Mouse (Mus musculus) C2C12 (cell line): ENCODE measurements around the gene E130308A19Rik.

ENCODE experiments used
- CEBPB ChIP-seq: IDR thresholded peaks from one replicate; pipeline ENCODE4 v1.6.1; 2011; ENCODE audit warnings: low read depth, mild to moderate bottlenecking, control low read depth, moderate library complexity
- CTCF ChIP-seq: IDR thresholded peaks from one replicate; pipeline ENCODE4 v1.5.1; 2011; ENCODE audit not compliant: control insufficient read depth, insufficient read depth, insufficient read length
- FOSL1 ChIP-seq: IDR thresholded peaks from one replicate; pipeline ENCODE4 v1.8.0; 2011; ENCODE audit warnings: mild to moderate bottlenecking, low read length; ENCODE audit not compliant: poor library complexity, insufficient read depth, severe bottlenecking
- MAX ChIP-seq: IDR thresholded peaks from one replicate; pipeline ENCODE4 v1.6.1; 2011; ENCODE audit warnings: mild to moderate bottlenecking, control low read depth
- MYOD1 ChIP-seq: IDR thresholded peaks from one replicate; pipeline ENCODE4 v1.6.1; 2011; ENCODE audit warnings: low read depth; ENCODE audit not compliant: control insufficient read depth, insufficient read length
- MYOG ChIP-seq: IDR thresholded peaks from one replicate; pipeline ENCODE4 v1.6.1; 2011; ENCODE audit not compliant: control insufficient read depth, insufficient read length; ENCODE audit errors: extremely low read depth
- USF1 ChIP-seq: IDR thresholded peaks from one replicate; pipeline ENCODE4 v1.6.1; 2011; ENCODE audit warnings: low read depth, mild to moderate bottlenecking, control low read depth, moderate library complexity

DNA sequence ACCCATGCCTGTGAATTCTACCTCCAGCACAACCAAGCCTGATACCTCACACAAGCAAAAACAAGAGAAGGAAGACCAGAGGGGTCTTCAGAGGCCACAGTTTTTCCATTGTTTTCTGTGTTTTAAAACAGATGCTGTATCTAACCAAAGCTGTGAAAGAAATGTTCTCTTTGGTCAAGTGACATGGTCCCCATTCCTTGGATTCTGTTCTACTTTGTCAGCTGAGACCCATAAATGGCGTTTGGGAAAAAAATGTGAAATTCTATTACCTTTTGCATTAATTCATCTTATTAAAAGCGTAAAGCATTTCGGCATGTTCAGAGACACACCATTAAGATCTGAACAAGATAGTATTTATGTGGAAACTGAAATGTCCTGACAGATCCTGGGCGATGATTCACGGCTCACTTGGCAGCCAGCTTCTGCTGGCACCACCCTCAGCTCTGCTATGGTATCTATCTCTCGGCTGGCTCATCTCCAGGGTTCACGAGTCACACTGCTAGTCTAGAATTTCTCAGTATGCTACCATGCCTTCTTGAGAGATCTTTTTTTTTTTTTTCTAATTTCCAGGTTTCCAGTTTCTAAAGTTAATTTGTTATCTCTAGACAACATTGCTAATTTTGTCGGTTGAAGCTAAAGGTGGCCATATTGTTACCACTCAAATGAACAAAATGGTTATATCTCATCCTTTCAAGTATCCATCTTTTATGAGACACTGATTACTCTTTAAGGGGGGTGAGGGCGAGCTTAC is 130.5 kb downstream of the E130308A19Rik start:
- TF ChIP-seq CTCF (no peak), USF1 (no peak), CEBPB (no peak), MYOD1 (no peak), MYOG (no peak), MAX (no peak), FOSL1 (no peak)
